Mouse (Mus musculus): ENCODE data around the gene Nudcd3.
A peak's percentile ranks its signal among the peaks of the same experiment; 100 is the strongest.

The Nudcd3 gene

GRCm38 (mm10) chr11:6059162-6059561 lies 141.1 kb downstream of the Nudcd3 start:
- DNase-seq, result peak in 1 of 2 experiments; percentile 10
